Mouse (Mus musculus) ES-Bruce4 (cell line): ENCODE data around the gene Zfp654.

ENCODE experiments used
- CTCF ChIP-seq: IDR thresholded peaks from one replicate; pipeline ENCODE4 v1.8.1; 2011; ENCODE audit warnings: low read depth, low read length
- EP300 ChIP-seq: IDR thresholded peaks from 2 replicates; pipeline ENCODE4 v1.6.1; 2011; ENCODE audit warnings: low read depth, low read length; ENCODE audit not compliant: insufficient read depth
- POLR2A ChIP-seq: IDR thresholded peaks from one replicate; pipeline ENCODE4 v1.8.1; 2011; ENCODE audit warnings: low read length; ENCODE audit not compliant: insufficient read depth

DNA sequence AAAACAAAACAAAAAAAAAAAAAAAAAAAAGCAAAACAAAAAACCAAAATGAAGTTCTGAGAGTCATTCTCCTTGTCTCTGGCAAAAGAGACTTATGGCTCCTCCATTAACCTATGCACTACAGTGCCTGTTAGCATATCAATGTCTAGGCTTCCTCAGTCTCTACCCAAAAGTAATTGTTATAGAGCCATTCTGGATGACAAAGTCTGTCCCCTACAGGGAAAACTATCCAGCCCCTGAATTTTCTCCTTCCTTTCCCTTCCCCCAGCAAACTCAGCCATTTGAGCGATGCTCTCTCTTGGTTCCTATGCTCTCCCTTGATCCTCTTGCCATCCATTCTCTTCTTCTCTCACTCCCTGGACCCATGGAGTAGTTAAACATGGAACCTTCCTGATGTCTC is 24.4 kb upstream of the Zfp654 start:
- TF ChIP-seq EP300 (no peak), CTCF (no peak), POLR2A (no peak)
